Mouse (Mus musculus): ENCODE data around the gene Gk5.

GRCm38 (mm10) chr9:96230271-96230670 lies 111.1 kb downstream of the Gk5 start:
- TF ChIP-seq CTCF (IDR thresholded peaks at IDR 0.05; ENCODE audit: low read depth) (no peak), EP300 (IDR thresholded peaks at IDR 0.05; ENCODE audit: low read depth) (no peak)
